Mouse (Mus musculus) cerebellum, postnatal 4 days (tissue): ENCODE results near the gene Plpp3.
"Not testable (repeated sequence)": the region's sequence is repeated elsewhere in the genome, so short reads cannot be mapped to it uniquely, and the experiment has no call there.

Source experiments
- DNase-seq, 2 experiments: peaks; one replicate each; pipeline ENCODE4 v3.0.0; 2022; ENCODE audit warnings: low spot score in 2 of 2, mixed read lengths in 1 of 2

Gene Plpp3

DNA sequence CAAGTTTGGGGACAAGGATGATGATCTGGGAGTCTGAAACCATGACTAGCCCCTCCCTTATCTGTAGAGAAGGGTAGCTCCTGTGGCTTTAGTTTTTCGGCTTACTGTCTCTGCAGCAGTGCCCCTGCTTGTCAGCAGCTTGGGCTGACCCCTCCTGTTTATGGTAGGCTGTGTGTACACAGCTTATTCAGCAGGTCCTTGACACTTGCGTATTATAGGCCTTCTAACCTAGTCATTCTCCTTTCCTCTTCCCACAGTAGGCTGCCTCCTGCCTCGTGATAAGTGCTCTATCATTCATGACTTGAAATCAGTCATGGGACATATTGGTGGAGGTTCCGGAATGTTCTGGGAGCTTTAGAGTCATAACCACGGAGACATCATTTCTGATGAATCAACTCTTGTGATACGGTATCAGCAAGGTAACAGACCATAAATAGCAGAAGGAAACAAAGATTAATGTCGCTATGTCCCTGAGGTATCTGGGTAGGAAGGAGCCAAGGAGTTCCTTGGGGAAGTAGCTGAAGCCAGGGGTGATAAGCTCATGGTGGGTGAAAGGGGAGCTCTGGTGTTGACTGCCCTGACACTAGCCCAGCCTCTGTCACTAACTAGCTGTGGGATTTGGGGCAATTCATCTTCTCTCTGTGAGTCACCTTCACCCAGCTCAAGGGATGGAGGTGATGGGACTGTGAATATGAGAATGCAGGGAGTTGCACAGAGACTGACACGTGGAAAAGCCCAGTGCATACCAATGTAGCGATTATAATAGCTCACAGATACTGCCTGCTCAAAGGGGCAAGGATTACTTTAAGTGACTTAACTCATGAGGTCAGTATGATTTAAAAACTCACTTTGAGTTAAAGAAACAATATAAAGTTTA is 104.0 kb downstream of the Plpp3 start:
- no peak for DNase-seq

DNA sequence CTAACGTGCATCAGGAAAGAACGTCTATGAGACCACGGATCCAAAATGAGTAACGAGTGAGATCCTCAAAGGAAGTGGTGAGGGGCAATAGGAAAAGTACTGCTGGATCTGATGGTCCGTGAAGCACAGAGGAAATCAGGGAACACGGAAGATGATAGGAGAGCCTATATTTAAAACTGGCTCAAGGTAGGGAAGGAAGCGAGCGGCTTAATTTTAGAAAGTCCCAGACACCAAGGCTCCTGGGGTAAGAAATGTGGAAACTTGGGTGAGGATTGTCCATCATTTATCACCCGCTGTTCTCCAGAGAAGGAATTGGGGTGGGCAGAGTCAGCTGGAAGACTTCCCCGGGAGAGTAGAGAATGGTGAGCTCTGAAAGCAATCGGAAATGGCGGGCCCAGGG is 105.2 kb downstream of the Plpp3 start:
- DNase-seq = no peak

DNA sequence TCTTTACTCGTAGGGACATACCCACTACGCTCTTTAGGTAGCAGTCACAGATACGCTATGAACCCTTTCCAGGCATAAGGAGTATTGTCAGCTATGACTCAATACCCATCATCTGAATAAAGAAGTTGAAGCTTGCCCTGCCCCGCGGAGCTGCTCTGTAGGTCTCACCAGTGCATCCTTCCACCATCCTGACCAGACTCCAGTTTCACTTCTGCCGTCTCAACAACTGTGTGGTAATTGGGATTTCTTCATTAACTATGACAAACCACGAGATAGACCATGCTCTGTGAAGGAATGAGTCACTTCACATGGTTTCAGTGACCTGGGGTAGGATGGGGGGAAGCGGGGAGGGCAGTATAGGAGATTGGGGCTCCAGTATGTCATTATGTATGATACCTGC is 106.5 kb downstream of the Plpp3 start:
- no peak for DNase-seq

DNA sequence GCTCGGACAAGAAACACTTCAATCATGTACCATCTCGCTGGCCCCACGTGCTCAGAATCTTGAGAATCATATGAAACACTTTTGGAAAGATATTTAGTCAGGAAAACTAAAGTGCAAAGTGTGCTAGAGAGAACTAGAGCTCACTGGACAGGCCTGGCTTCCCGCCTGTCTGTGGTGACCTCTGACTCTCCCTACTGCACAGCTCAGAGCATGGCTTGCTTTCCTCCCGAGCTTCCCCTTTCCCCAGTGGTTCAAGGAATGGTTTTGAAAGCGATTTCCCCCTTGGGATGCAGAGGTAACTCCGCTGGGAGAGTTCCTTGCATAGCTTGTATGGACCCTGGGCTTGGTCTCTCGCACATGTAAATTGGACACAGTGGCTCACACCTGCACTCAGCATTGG is 107.9 kb downstream of the Plpp3 start:
- no peak for DNase-seq

DNA sequence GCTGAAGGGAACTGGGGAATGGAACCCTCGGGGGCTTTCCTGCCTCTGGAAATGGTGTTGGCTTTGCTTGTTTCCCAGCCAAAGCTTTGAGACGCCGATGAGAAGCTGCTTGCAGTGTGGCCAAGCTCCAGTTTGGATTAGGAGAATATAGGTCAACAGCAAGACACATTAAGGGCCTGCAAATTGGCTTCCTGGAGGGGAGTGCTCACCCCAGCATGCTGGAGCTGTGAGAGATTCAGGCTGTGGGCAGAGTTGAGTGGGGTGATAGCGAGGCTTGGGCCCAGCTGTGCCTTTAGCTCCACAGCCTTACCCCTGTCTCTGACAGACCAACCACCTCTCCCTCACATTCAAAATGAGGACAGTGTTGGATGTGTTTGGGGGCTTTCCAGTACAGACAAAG is 108.5 kb downstream of the Plpp3 start:
- DNase-seq = no peak

DNA sequence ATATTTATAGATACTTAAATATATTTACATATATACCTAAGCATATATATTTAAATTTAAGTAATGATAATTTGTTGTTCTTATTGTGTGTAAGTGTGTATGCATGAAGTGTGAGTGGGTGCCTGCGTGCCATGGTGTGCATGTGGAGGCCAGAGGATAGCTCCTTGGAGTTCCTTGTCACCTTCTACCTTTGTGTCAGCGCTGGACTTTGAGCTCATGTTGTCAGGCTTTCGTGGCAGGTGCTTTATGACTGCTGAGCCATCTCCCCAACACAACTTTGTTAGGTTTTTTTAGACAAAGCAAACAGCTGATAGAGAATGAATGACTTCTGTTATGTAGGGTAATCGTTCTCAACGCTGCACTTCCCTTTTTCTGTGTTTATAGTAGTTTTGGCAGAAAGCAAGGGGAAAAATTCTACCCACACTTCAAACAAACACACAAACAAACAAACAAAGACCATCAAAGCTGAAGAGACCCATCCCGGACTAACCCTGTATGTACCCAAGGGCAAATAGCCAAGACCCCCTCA is 111.1 kb downstream of the Plpp3 start:
- no peak for DNase-seq

DNA sequence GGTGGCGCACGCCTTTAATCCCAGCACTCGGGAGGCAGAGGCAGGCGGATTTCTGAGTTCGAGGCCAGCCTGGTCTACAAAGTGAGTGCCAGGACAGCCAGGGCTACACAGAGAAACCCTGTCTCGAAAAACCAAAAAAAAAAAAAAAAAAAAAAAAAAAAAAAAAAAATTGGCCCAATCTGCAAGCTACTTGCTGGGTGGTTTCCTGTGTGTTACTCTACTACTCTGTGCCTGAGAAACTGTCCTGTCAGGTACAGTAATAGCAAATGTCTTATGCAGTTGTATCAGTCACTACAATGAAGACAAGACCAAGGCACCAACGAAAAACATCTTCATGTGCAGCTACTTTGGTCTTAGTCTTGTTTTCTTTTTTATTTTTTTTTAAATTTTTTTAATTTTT is 112.3 kb downstream of the Plpp3 start:
- not testable (repeated sequence) for DNase-seq

DNA sequence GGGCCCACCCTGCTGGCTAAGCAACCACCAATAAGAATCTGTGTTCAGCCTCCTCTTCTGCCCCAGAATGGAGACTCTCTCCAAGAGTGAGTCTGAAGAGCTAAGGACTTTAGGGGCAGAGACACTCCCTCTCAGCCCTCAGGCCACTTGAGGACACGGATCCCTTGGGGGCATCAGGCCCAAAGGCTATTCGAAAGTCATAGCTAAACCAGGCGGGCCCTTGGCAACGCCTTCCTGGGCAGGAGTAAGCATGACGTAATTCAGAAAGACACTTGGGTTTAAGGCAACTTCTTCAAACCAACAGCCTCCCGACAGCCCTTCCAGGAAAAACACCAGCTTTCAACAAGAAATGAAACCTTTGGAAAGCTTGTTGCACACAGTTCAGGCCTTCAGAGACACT is 114.0 kb downstream of the Plpp3 start:
- DNase-seq = no peak

DNA sequence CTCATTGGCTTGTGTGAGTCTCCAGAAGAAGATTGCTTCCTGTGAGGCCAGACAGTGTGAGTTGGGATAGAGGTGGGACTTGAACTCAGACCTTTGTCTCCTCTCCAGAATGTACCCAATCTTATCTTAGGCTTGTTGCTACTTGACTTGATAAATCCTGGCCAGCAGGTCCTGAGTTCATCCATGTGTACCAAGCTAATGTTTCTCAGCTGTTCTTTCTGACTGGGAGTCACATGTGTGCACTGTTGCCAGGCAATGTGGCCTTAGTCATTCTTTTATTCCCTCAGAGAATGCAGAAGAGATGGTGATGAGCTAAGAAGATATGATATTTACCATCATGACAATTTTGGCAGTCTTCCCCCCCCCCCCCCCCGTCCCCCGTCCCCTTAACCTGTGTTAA is 115.9 kb downstream of the Plpp3 start:
- DNase-seq = no peak

DNA sequence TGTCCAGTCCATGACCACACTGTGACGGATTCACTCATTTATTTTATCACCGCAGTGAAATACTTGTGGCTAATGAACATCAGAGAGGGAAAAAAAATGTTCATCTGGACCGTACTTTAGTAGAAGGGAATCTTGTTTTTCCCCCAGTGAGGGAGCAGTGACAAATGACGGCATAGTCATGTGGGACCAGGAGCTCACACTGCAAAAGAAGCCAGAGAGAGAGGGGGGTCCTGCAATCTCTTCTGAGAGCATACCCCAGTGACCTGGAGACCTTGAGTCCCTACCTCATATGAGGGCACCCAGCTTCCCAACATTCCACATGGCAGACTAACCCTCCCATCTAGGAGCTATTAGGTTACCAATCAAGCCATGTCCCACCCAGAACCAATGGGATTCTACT is 116.3 kb downstream of the Plpp3 start:
- no peak for DNase-seq

DNA sequence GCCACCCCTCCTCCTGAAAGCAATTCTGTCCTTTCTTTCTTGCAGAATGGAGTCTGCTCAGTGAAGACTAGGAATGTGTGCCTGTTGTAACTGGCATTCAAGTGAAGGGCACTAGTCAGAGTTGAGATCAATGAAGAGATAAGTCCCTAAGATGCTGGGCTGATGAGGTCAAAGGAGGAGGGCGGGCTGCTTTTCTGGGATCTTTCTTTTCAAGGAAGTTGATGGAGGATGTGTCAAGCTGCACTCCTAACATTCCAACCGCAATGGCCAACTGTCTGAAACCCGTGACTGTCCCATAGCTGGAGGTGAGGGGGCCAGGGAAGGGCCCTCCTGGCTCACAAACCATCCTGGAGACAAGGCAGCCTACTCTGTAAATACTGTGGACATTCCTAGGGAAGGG is 118.5 kb downstream of the Plpp3 start:
- no peak for DNase-seq

DNA sequence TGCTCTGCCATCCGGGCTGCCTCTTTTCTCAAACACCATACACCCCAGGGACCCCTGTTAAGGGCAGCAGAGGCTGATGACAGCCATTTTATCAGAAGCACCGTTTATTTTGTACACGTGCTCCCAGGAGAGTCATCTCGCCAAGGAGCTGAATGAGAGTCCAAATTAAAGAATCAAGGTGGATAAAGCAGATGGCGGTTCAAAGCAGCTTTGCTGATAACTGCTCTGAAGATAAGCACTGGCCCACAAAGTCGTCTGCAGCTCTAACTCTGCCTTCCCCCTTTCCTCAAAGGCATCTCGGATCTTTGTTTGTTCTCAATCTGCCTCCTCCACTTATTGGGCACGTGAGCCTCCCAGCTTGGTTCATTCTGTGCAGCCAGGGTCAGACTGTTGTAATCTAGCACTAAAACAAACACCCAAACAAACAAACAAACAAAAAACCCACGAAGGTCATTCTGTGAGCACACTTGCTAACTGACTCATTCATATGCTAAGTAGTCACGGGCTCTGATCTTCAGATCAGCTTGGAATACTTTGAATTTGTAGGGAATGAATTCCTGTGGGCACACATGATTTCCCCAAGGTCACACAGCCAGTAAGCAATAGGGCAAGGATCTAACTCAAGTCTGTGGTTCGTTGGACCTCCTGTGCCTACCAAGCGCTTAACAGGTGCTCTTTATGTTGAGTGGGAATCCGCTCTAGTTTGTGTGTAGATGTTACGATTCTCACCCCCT is 119.1 kb downstream of the Plpp3 start:
- no peak for DNase-seq

DNA sequence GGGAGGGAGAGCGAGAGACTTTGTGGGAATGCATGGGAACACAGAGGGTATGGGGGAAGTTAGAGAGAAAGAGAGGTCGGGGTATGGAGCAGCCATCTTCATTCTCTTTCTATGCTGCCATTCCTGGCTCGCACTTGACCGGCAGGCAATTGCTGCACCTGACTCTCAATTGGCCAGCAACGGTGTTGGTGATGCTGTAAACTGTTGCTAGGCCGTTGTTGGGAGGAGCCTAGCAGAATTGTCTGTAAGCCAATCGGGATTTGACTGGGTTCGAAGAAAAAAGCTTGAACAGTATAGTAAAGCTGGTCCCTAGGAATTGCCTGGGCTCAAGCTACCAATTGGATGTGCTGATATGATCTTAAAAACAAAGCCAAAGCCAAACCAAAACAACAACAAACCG is 121.0 kb downstream of the Plpp3 start:
- DNase-seq = no peak

DNA sequence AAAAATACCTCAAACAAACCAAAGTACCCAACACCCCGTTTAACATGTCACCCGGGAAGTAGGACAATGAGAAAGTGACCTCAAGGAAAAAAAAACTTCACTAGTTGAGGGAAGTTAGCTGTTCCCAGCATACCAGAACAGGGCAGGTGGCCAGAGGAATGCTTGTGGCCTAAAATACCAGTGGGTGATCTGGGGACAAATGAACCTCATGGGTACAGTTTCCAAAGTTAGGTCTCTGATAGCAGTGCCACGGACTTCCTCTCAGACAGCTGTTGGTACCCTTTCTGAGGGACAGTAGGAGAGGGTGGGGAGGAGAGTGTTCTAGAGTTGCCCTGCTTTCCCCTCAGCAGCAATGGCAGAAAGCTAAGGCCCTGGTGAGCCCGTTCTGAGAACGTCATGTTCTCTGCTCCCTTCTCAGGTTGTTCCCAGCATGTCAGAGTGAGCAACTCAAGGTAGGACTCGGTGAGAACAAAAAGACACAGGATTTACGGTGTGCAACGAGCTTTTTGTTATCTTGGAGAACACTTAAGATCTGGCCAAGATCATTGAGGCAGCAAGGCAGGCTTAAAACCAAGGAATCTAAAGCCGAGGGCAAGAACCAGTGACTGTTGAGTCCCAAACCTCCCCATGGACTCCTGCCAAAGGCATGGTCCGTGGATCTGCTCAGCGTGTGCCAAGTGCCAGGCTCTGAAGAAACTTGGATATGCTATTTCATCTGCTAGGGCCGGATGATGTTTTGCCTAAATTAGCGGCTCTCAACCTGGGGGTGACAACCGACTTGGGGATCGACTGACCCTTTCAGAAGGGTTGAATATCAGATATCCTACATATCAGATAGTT is 121.6 kb downstream of the Plpp3 start:
- DNase-seq = no peak

DNA sequence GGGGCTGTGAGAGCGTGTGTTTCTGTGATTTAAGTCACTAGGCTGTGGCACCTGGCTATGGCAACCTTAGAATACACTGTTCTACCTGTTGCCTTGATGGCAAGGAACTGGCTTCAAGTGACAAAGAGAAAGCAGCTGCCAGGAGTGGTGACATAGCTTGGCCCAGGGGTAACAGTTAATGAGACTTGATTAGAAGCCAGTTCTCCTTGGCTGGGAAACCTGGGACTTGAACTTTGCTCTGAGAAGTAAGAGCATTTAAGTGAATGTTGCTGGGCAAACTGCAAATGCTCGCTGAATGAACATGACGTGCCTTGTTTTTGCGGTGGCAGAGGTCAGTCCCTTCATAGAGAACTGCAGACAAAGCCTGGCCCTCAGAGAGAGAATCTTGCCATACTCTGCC is 122.7 kb downstream of the Plpp3 start:
- no peak for DNase-seq

DNA sequence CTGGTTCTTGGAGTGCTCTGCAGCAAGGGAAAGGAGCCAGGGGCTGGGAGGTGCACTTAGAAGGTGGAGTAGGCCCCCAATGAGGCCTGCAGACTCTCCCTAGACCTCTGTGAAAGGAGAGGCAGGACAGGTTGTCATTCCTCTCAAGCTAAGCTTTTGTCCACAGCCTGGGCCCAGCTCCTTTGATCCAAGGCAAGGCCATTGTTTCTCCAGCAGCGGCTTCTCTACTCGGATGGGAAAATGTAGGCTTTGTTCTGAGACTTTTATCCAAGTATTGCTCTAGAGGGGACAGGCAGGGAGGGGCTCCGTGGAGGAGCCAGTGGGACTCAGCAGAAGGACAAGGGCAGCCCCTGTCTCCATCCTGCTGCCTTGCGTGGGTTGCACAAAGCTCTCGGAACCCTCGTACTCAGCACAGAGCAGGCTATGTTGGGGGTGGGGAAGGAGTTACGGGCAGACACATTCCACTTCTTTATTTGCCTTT is 124.6 kb downstream of the Plpp3 start:
- DNase-seq = no peak
